Comparison of ENCODE assay signal across 24 mouse cellular contexts in the genomic region with DNA sequence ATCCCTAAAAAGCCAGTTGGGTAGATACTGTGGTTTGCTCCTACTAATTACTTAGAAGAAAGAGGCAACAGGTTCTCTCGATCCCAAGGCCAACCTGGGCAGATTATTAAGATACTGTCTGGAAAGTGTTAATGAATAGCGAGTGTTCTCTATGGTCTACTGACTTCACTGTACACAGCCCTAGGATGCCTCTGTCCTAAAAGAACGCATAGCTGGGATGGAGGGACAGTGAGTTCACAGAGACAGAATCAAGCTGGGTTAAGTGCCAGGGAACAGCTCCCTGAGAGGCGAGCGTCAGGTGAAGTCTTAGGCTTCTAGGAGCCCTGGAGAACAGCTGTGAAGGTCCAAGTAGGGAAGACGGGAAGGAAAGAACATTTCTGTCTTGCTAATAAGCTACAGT.
DNase-seq lines count a peak whose midpoint lies in the region; ATAC-seq and TF ChIP-seq lines count a peak whose summit lies in the region.
"Had no signal": no experiment of that assay in that cellular context is flagged by ENCODE, and none has a peak within 500 bp of the region (broad histone marks: within the 10 kb centered on the region; RNA-seq: fewer than 3 reads in every experiment).

No protein-coding gene starts in this region.

- in situ Hi-C loops in Patski (cut with MboI; ENCODE audit: low pct_unique_long_range_greater_than_20kb): no loop called here

- no peak overlapping the region for H3K4me2 ChIP-seq in kidney, embryonic 16.5 days (replicated peaks; ENCODE audit: low read depth, low read length)
- H3K4me2 ChIP-seq: embryonic facial prominence, embryonic 15.5 days; heart, embryonic 11.5 days; heart, embryonic 15.5 days; hindbrain, embryonic 13.5 days had no signal

- CTCF ChIA-PET in Patski (lab: Charles Lee): no interaction called here

- WGBS in kidney, adult 2 months: 42% methylated on average over 6 of the region's 6 CpGs
- 65% methylated on average over 6 of the region's 6 CpGs for WGBS in kidney, embryonic 16.5 days

- H3K36me3 ChIP-seq in kidney, adult 2 months (ENCODE audit: control insufficient read depth, insufficient read depth, low read length): no peaks in the 10 kb centered on the region
- no peaks in the 10 kb centered on the region for H3K36me3 ChIP-seq in kidney, embryonic 16.5 days (ENCODE audit: insufficient read depth, low read length)
- H3K36me3 ChIP-seq: embryonic facial prominence, embryonic 15.5 days; forebrain, embryonic 10.5 days; heart, embryonic 15.5 days; hindbrain, embryonic 13.5 days had no signal

- no peak for TF ChIP-seq POLR2A in kidney, adult 2 months (IDR thresholded peaks at IDR 0.05; ENCODE audit: low read depth, low read length)

- DNase-seq in Patski (ENCODE audit: low read depth, low spot score): no peak
- DNase-seq in kidney, adult 2 months: peak; percentile 85
- DNase-seq in kidney, postnatal 25 days: peak; percentile 38 to 77
- no peak for DNase-seq in T-cell, adult 2 months (ENCODE audit: low spot score)
- DNase-seq in gastrocnemius, adult 8-10 months (ENCODE audit: low spot score in 2 of 2): no peak
- DNase-seq in left cerebral cortex, postnatal 25 days (ENCODE audit: low spot score in 2 of 2): no peak
- DNase-seq: adrenal gland, postnatal 10 days; cerebellum, adult 11 months; cerebellum, adult 8-10 months; cerebellum, postnatal 14 days; embryo, embryonic 11 days; gastrocnemius, adult 2 months; gastrocnemius, postnatal 36 days; heart, adult 18-20 months; heart, postnatal 14 days had no signal

- TF ChIP-seq CTCF in Patski (IDR thresholded peaks at IDR 0.05): no peak
- no peak for TF ChIP-seq CTCF in kidney, adult 2 months (conservative IDR thresholded peaks at IDR 0.05; ENCODE audit: insufficient read depth, insufficient read length, low read depth, low read length)

- peak overlapping the region; percentile 84 for H3K27ac ChIP-seq in kidney, adult 2 months (ENCODE audit: insufficient read depth, low read depth, low read length)
- H3K27ac ChIP-seq in kidney, embryonic 16.5 days (ENCODE audit: low read length): peak overlapping the region; percentile 48; the same call in 1 of the 2 replicates
- H3K27ac ChIP-seq: embryonic facial prominence, embryonic 15.5 days; forebrain, embryonic 10.5 days; gastrocnemius, adult 2 months; heart, embryonic 15.5 days; hindbrain, embryonic 13.5 days had no signal

- H3K4me1 ChIP-seq in kidney, adult 2 months (ENCODE audit: control insufficient read depth, insufficient read depth, low read length): peaks cover 17% of the 10 kb centered on the region; the same call in 1 of the 2 replicates
- no peaks in the 10 kb centered on the region for H3K4me1 ChIP-seq in kidney, embryonic 16.5 days (ENCODE audit: insufficient read depth, low read length)
- H3K4me1 ChIP-seq: embryonic facial prominence, embryonic 15.5 days; forebrain, embryonic 10.5 days; hindbrain, embryonic 13.5 days had no signal

- no peak overlapping the region for H3K4me3 ChIP-seq in kidney, adult 2 months (ENCODE audit: insufficient read depth, low read depth, low read length)
- no peak overlapping the region for H3K4me3 ChIP-seq in kidney, embryonic 16.5 days (ENCODE audit: low read length)
- H3K4me3 ChIP-seq: embryonic facial prominence, embryonic 15.5 days; erythroblast, embryonic 14.5 days; forebrain, embryonic 10.5 days; gastrocnemius, adult 2 months; heart, embryonic 15.5 days; hindbrain, embryonic 13.5 days had no signal

- no peaks in the 10 kb centered on the region for H3K27me3 ChIP-seq in Patski
- no peaks in the 10 kb centered on the region for H3K27me3 ChIP-seq in kidney, adult 2 months (replicated peaks; ENCODE audit: control insufficient read depth, insufficient read depth, low read length)
- no peaks in the 10 kb centered on the region for H3K27me3 ChIP-seq in kidney, embryonic 16.5 days (ENCODE audit: insufficient read depth, low read length)
- H3K27me3 ChIP-seq: CH12.LX; embryonic facial prominence, embryonic 15.5 days; heart, embryonic 15.5 days; hindbrain, embryonic 13.5 days had no signal

- H3K9me3 ChIP-seq in kidney, embryonic 16.5 days (ENCODE audit: low read length): no peaks in the 10 kb centered on the region
- H3K9me3 ChIP-seq: embryonic facial prominence, embryonic 15.5 days; forebrain, embryonic 10.5 days; heart, embryonic 15.5 days; hindbrain, embryonic 13.5 days had no signal

- no peak overlapping the region for H3K9ac ChIP-seq in kidney, embryonic 16.5 days (replicated peaks; ENCODE audit: low read length)
- H3K9ac ChIP-seq: embryonic facial prominence, embryonic 15.5 days; heart, embryonic 15.5 days; hindbrain, embryonic 13.5 days had no signal

- peak; percentile 49 for ATAC-seq in Patski
- peak; percentile 84 for ATAC-seq in kidney, embryonic 16.5 days (ENCODE audit: low FRiP score, low TSS enrichment)
- ATAC-seq: forebrain, embryonic 14.5 days had no signal

- intact Hi-C loops in left cerebral cortex, postnatal 25 days (cut with DNase I): no loop called here

- POLR2A ChIA-PET in Patski (lab: Charles Lee): no interaction called here

Comparison
In these comparisons a context has a peak if more than half of its experiments do, and no peak if none do; other contexts are left out.
1. DNase-seq: peak in kidney, adult 2 months (single experiment) and kidney, postnatal 25 days (2 of 2); none in Patski (single experiment), T-cell, adult 2 months (single experiment), gastrocnemius, adult 8-10 months (0 of 2) and left cerebral cortex, postnatal 25 days (0 of 2).